Mouse (Mus musculus): ENCODE measurements around the gene Rps11.
"Not testable (repeated sequence)": the region's sequence is repeated elsewhere in the genome, so short reads cannot be mapped to it uniquely, and the experiment has no call there.

The Rps11 gene

DNA sequence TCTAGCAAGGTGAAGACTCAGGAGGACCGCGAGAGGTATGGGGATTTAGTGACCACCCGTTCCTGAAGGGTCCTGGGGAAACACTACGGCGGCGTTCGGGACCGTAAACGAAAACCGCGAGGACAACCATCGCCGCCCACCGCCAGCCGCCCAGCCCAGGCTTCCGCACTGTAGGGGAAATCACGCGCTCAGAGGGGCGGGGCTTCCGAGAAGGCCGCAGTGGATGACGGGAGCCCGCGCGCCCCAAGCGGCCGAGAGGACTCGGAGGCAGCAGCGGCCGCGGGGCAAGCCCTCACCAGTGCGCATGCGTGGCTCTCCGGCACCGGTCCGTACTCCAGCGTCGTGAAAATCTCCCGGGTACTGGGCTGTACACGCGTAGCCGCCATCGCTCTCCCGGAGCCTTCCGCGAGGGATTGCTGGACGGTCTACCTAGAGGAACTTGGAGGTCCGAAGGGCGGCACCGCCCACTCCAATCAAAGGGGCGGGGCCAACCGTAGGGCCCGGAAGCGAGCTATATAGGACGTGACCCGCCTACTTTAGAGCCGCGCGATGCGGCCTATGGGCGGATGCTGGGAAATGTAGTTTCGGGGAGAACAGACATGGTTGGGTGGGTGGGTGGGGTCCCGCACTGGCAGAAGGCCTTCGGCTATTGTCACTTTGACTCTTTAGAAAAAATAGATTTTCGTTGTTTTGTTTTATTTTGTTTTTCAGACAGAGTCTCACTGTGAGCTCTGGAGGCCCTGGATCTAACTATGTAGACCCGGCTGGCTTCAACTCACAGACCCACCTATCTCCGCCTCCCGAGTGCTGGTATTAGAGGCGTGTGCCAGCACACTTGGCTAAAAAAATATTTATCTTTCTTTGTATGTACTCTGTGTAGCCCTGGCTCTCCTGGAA lies 30.1 kb upstream of the Rps11 start, which contains the start of the genes Pih1d1 and Aldh16a1:
Pih1d1 (plus strand) TSS at position 208 of the 897 bp plus-strand sequence.
Aldh16a1 (minus strand) TSS at position 489 of the 897 bp plus-strand sequence.
- DNase-seq, result peak; percentile 98 to 99

DNA sequence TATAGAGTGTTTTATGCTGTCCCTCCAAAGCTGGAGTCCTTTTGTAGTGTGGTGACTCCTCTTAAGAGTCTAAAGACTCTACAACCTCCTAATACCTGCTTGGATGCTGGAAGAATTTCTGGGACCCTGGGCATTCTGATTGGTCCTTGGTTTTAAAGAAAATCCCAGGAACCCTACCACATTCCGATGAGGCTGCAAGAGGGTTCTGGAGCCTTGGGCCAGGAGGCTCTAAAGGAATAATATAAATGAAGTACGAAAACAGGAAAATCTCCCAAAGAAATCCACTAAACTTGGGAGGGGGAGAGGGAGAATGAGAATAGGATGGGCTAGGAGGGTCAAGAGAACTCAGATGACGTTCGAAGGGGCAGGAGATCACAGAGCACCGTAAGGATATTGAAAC lies 29.3 kb upstream of the Rps11 start:
- no peak for DNase-seq

DNA sequence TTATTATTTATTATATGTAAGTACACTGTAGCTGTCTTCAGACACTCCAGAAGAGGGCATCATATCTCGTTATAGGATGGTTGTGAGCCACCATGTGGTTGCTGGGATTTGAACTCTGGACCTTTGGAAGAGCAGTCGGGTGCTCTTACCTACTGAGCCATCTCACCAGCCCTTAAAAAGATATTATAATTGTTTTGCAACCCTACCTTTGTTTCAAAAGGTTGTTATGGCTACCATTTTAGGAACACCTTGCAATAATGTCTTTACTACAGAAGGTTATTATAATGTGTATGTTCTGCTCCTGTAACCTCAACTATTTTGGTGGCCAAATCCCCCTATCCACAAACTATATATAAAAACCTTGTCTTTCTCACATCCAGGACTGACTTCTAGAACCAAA lies 28.8 kb upstream of the Rps11 start:
- not testable (repeated sequence) for DNase-seq

DNA sequence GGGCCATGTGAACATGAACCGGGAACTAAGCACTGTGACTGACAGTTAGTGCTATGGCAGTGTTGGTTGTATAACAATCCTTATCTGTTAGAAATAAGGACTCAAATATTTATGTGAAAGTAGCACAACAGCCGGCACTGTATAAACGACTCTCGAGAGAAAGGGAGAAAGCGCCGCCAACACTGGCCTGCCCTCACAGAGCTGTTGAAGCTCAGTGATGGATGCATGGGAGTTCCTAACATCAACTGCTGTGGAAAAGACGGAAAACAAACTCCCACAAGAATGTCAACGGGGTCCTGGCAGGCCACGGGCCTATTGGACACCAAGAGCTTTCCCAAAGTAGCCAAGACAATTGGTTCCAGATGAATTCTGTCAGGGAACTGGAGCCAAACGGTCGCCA lies 27.1 kb upstream of the Rps11 start:
- DNase-seq, result peak; percentile 47 to 55

DNA sequence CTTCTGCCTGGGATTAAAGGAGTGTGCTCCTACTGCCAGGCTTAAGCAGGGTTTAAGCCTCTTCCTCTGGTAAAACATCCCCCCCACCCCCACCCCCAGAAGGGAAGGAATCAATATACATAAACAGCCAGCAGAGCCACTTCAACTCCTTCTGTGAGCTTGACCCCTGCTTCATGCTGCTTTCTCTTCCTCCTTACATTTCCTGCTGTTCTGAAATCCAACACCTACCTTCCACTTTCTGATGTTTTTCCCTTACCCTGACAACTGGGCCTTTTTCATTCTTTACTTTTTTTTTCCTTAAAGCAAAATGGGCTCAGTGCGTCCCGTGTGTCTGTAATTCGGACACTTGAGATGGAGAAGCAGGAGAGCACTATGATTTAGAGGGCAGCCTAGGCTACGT lies 26.1 kb upstream of the Rps11 start:
- DNase-seq, result no peak

DNA sequence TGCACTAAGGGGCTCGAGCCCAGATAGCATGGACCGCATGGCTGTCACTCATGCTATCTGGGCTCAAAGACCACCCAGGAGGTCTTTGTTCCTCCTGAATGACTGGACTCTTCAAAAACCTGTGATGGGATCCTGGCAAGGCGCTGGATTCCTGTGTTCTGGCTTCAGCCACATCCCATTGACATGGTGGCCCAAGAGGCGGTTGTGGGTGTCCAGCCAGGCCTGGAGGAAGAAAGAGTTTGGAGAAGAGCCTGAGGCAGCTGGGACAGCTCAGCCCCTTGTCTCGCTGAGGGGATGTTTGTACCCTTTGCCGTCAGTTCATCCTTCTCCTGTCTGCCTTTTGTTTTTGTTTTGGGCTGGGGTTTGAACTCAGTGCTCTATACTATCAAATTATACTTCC lies 25.3 kb upstream of the Rps11 start:
- DNase-seq, result peak; percentile 50 to 56

DNA sequence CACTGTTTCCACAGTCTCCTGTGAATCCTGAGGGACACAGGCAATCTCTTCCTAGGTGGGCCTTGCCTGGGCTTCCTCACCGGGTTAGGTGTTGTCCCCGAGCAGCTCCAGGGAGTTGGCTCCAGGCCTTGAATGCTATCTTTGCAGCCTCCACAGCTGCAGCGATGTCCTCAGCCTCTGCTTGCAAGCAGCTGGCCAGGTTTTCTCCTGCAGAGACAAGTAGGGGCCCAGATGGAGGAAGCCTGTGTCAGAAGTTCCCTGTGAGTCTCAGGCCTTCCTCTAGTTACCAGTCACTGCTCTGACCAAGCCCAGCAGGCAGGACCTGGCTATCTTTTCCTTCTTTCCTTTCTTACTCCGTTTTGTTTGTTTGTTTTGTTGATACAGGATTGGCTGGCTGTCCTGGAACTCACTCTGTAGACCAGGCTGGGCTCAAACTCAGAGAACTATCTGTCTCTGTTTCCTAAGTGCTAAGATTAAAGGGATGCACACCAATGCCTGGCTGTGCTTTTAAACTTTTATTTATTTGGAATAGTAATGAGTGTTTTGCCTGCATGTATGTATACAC lies 24.4 kb upstream of the Rps11 start:
- DNase-seq, result no peak

DNA sequence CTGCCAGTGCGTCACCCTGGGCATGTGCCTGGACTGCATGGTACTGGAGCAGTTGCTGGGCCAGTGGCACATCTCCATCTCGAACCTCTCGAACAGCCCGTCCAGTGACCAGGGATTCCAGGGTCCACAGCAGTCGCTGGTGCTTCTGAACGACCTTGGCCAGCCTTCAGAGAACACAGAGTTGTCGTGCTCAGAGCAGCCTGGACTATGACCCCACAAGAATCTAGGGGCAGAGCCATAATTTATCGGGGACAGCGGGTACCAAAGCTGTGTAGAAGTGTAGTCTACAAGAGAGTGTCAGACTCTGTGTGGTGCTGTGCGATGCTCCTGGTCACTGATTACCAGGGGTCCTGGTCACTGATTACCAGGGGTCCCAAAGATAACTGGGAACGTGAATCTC lies 23.7 kb upstream of the Rps11 start:
- DNase-seq, result peak; percentile 65 to 66

DNA sequence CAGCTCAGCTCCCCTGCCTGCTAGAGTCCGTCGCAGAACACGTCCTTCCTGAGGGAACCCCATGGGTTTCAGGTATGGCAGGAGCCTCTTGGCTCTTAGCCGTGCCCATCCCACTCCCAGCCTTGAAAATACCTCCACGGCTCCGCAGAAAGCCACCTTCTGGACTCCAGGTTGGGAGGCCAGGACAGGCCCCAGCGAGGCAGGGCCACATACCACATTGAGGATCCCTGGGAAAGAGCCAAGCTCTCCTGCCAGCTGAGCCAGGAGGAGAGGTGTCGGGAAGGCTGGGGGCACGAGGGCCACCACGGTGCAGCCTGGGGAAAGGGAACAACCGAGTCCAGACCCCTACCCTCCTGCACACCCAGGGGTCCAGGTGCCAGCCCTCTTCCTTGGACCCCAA lies 23.0 kb upstream of the Rps11 start:
- DNase-seq, result peak; percentile 56 to 61

DNA sequence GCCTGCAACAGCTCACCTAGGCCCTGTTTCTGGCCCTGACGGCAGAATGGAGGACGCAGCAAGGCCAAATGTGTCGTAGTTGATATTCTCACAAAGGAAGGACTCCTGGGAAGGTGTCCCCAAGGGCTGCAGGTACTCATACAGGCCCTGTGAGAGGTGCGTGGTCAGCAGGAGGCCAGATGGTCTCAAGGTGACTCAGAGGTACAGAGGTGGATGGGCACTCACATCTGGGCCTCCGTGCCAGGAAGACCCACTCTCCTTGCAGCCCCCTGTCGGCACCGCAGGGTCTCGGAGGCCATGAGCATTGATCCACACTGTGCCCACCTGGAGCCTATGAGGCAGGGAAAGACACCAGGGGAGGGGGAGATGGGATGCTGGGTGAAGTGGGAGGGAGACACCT lies 21.2 kb upstream of the Rps11 start:
- DNase-seq, result no peak

DNA sequence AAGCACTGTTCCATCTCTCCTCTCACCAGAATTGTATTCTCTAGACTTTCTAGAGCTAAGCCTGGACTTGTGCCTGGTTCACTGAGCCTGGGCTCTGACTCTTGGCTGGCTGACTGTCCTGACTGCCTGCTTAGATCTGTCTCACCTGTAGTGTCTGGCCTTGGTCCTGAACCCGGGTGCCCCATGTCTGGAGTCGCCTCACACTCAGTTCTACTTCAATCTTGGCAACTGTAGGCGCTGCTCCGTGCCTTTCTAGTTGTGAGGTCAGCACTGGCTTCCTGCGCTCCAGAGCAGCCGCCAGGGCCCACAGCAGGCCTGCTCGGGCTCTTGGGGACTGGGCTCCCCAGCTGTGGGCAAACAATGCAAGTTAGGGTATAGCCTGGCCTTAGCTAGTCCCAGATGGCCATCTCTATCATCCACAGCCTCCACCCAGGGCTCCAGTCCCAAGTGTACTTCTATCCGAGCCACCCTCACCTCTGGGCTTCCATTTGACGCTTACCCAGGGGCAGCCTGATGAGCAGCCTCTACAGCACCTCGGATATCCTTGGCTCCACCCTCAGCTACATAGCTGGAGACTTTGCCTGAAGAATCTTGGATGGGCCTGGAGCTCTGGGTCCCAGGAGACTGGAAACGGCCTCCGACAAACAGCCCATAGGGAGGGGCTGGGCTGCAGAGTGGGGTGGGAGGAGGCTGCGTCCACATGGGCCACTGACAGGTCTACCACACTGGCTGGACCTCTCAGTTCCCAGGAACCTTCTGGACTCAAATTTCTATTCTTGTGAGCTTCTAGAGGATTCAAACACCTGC lies 20.3 kb upstream of the Rps11 start:
- DNase-seq, result no peak

DNA sequence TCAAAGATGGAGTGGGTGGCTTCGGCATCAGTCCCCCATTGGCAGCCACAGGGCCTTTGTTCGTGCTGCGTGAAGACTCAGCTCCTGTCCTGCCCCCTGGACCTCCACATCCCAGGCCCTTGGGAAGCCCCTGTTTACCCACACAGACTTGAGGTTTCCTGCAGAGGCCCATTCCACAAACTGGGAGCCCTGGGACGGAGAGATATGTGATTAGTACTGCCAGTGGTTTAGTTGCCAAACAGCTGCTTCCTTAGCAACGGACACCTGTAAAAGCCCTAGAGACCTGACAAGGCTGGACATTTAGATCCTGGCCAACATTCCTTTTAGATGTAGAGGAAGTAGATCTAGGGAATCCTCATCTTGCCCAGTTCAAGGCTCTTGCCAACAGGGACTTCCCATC lies 17.7 kb upstream of the Rps11 start:
- no peak for DNase-seq

DNA sequence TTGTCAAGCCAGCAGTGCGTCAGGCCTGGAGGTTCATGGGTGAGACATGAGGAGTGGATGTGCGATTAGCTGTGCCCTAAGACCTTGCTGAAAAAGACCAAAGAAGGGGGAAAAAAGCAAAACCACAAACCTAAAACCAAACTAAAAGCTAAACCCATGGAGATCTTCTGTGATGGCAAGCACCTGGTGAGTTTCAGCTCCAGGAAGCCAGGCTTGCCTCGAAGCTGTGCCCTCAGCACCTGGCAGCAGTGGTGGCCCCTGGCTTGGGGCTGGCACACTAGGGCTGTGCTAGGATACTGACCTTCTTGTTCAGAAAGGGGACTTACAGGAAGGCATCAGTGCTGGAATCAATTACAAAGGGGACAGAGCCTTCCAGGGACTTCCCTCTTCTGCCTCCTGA lies 17.1 kb upstream of the Rps11 start:
- no peak for DNase-seq

DNA sequence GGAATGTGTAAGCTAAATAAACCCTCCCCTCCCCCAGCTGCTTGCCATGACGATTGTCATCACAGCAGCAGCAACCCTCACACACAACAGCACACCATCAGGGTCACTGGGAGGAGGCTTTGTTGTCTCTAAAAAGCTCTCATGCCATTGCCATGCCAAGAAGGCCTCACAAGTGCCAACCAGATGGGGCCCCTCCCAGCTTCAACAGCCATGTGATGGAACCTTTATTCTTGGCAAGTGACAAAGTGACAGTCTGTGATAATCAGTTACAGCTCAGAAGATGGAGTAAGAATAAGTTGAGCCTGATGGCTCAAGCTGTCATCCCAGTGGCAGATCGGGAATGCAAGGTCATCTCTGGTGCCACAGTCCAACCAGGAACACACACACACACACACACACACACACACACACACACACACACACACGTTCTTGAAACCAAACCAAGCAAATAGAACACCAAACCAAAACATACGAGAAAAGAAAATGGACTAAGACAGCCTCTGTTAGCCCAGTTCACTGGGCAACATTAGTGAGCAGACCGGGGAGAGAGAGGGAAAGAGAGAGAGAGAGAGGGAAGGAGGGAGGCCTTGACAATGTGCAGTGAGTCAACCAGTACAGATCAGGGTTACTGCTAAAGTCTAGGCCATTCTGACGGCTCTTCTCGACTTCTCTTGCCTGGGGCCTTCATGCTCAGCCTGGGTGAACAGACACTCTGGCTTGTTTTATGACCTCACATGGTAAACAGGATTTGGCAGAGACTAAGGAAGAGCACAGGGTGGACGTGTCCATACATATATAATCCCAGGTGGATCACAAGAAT lies 15.9 kb upstream of the Rps11 start:
- DNase-seq, result no peak

DNA sequence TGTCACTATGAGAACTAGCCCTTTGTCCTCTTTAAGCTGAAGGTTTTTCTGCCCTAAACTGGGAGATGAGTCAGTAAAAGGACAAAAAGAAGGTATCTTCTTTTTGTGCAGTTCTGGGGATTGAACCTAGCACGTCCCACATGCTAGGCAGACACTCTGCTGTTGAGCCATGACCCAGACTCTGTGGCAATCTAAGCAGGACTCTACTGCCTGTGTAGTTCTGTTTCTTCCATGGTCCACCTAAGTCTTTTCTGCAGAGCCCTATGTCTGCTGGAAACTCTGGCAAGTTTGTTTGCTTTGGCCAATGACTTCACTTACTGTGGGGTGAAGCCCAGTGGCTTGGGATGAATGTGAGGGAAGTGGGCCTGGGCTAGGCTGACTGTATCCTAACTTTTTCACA lies 14.2 kb upstream of the Rps11 start:
- no peak for DNase-seq

DNA sequence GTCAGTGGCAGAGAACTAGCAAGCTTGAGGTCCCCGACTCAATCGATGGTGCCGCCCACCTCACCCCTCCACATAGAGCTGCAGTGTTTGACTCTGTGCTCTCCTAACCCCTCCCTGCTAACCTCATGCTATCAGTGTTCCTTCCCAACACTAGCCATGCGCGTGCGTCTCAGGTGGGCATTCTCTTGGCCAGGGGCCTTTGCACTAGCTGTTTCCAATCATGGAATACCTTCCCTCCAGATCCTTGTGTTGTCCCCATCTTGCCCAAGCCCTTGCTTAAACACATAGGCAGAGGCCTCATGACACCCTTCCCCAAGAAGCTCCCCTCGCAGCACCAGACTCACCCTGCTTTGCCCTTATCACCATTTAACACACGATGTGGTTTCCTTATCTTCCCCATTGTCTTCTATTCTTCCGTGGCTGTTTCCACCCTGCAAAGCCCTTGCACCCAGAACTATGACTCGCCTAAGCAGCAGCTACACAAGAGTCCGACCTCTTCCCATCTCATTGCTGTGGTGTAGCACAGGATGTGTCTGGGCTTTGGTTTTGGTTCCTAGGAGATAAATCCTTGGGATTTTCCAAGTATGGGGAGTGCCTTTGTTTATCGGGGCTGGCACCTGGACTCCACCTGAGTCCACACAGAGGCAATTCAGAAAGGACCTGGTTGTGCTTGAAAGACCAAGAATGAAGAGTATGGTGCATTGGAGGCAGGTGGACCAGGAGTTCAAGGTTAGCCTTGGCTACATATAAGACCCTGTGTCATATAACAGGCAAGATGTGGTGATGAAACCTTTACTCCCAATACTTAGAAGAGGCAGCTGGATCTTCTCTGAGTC lies 13.2 kb upstream of the Rps11 start:
- no peak for DNase-seq

DNA sequence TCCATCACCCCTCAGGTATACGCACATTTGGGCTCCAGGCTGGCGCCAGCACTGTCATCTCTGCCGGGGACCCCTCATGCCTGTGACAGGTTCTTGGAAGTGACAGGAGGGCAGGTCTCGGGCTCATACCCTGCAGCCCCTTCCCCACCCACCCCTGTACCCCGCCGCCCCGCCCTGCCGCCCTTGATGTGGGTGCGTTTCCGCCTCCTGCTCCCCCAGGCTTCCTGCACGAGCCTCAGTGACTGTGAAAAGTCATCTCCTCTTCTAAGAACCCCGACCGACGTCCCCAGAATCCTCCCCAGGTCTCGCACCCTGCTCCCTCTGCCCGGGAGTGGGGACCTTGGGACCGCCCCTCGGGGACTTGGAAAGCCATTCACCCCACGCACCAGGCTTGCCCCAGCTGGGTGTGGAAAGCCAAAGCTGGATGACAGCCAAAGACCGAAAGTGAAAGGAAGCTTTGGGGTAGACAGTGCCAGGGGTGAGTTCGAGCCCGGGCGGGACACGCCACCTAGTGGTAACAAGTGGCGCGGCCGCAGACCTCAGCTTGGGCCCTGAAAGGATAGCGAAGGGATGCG lies 11.8 kb upstream of the Rps11 start, which contains the start of the genes Gm45713 and Flt3l:
Gm45713 (minus strand) TSS at position 239 of the 575 bp plus-strand sequence.
Flt3l (minus strand) TSS at position 440 of the 575 bp plus-strand sequence.
- DNase-seq, result peak; percentile 93 to 95

DNA sequence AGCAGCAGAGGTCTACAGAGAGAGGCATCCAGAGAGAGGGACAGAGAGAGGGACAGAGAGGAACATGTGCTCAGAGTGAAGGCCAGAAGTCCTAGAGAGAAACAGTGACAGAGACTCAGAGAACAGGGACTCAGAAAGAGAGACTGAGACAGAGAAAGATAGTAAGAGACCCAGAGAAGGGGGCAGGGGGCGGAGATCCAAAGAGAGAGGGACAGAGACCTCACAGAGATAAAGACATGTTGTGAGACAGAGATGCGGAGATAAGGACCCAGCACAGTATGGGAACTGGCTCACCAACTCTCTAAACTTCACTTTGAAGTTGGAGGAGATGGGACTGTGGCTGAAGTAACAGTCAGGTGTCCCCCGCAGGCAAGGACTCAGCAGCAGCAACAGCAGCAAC lies 11.1 kb upstream of the Rps11 start:
- DNase-seq, result no peak

DNA sequence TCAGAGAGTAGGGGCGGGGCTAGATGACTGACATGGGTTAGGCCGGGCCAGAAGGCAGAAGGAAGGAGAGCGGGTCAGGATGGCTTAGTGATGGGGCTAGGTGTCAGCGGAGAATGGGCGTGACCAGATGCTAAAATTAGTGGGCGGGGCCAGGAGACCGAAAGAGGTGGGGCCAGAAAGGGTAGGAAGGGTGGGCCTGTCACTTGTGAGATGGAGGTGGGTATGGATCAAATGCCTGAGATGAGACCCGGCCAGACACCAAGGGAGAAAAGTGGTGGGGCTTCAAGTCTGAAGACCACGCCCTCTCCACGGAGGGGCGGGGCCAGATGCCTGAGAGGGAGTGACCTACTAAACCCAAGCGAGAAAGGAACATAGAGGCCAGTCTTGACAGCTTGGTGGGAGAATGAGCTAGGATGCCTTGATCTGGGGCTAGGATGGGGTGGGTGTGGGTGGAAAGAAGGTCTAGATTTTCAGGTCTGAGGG lies 10.3 kb upstream of the Rps11 start:
- peak in 1 of 2 experiments; percentile 70 for DNase-seq

DNA sequence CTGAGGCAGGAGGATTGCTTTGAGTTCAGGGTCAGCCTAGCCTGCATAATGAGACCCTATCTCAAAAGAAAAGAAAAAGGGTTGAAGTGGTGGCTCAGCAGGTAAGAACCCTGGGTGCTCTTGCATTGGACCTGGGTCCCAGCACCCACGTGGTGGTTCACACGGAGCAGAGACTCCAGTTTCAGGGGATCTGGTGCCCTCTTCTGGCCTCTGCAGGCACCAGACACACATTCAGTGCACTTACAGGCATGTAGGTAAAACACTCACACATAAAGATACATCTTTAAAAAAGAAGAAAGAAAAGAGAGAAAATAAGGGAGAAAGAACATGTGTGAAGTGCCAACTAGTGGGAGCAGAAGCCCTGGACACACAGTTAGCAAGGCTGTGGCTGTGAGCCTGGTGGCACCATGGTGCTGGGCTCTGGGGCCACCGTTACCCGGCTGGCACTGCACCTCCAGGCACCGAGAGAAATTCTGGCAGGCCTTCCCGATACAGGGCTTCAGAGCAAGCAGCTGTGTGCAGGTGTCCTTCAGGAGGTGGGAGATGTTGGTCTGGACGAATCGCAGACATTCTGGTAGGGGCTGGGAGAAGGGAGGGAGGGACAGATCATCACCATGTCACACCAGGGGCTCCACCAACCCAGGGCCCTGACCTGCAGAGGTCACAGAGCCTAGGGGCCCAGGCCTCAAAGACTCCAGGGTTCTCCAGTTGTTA lies 9.4 kb upstream of the Rps11 start:
- no peak for DNase-seq

Data from kidney, postnatal 36 days (tissue).